Mouse (Mus musculus) right cerebral cortex, postnatal 4 days (tissue): ENCODE data around the gene Plekhb2.

Experiments used
- DNase-seq: peaks from one replicate; pipeline ENCODE4 v3.0.0-alpha.2; 2022

The Plekhb2 gene

GRCm38 (mm10) chr1:34849745-34850342 lies at the start of gene Plekhb2:
Gene Plekhb2, plus strand, starts transcription at chr1:34849976.
- DNase-seq, result peak; percentile 83

- DNase-seq, result peak; percentile 62
Measured at GRCm38 (mm10) chr1:34801616-34802289, 48.0 kb upstream of the Plekhb2 start.

- DNase-seq, result no peak
Measured at GRCm38 (mm10) chr1:34802290-34802642, 47.5 kb upstream of the Plekhb2 start.

GRCm38 (mm10) chr1:34804863-34805262 lies 44.9 kb upstream of the Plekhb2 start:
- DNase-seq, result no peak

- DNase-seq, result no peak
Measured at GRCm38 (mm10) chr1:34805931-34806520, 43.8 kb upstream of the Plekhb2 start.

DNA sequence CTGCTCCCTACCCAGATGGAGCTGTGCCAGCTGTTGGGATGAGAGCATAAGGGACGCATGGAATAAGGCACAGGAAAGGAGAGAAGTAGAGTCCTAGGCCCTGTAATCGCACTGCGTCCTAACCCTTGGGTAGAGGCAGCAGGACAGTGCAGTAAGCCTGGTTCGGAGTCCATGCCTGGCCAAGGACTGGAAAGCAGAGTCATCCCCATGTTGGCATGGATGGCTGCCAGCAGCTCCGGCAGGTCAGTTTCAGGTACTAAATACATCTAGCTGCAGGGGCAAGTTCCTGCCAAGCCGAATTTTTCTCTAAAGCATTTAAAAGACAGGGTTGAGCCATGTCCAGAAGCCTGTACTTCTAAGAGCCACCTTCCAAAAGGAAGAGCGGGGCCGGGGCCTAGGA lies 41.3 kb upstream of the Plekhb2 start:
- no peak for DNase-seq

GRCm38 (mm10) chr1:34810293-34810692 lies 39.5 kb upstream of the Plekhb2 start:
- DNase-seq, result no peak

DNA sequence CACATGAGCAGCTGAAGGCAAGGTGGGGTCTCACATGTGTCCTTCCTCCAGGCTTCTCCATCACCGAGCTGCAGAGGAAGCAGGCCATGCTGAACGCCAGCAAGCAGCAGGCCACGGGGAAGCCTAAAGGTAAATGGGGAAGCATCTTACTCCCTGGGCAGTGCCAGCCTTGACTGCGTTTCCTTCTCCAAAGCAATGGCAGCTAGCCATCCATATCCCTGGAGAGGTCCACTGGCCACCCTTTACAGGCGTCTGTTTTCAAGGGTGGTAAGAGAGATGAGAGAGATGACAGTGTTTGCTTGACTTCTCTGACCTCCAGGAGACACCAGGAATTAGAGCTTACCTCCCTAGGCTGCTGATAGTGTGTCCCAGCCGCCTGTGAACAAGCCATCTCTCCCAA lies 38.7 kb upstream of the Plekhb2 start:
- DNase-seq, result no peak

- DNase-seq, result no peak
Measured at GRCm38 (mm10) chr1:34811581-34811980, 38.2 kb upstream of the Plekhb2 start.

GRCm38 (mm10) chr1:34812407-34813247 lies 37.1 kb upstream of the Plekhb2 start:
- DNase-seq, result no peak

DNA sequence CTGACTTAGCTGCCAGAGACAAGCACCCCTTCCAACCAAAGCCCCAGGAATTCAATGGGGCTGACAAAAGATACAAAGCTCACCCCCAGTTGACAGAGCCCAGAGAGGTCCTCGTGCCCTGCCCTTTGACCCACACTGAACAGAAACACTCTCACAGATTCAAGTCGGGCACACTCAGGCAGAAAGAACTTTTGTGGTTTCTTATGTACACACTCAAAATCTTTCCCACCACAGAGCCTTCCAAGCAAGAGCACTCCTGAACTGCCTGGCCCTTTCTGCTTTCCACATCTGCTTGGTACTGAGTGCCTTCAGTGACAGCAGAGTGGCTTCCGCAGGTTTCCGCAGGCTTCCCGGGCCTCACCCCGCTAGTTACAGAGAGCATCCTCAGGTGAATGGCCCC lies 33.9 kb upstream of the Plekhb2 start:
- no peak for DNase-seq

DNA sequence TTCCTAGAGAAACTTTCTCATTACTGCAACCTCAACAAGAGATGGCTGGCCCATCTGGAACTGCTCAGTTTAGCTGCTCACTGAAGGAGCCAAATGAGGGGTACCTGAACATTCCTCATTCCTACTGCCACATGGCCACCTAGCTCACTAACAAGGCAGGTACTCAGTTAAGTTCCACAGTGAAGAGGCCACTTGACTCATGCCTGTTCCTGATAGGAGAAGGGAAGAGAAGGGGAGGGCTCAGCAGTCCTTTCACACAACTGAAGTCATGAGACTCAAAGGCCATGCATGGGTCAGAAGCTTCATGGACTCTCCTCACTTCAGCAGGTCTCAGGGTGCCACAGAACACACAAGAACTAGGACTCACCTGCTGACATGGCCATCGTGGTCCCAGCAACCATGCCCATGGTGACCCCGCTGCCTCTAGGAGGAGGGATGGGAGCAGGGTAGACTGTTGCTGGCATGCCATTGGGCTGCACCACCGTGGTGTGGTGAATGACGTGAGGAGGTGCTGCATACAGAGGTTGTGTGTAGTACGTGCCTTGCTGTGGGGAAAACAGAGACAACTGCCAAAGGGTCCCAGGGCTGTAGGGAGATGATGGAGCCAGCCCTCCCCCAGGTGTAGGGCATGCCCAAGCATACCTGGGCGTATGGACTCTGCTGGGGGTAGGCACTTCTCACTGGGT lies 30.4 kb upstream of the Plekhb2 start:
- DNase-seq, result no peak

DNA sequence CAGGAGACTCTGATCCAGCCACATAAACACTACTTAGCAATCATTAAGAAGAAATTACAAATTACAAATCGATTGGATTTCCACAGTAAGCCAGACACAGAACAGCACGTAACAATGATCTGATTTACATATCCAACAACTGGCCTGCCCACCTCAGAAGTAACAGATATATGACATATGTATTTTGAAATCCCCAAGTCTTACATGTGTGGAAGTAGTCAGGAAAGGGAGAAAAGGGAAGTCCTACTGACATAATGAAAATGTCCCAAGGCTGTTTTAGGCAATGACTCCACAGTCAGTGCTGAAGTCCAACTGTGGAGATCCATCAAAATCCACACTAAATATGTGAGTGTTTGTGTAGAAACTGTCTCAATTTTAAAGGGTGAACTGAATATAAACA lies 28.4 kb upstream of the Plekhb2 start:
- DNase-seq, result no peak

GRCm38 (mm10) chr1:34822003-34822402 lies 27.8 kb upstream of the Plekhb2 start:
- no peak for DNase-seq

DNA sequence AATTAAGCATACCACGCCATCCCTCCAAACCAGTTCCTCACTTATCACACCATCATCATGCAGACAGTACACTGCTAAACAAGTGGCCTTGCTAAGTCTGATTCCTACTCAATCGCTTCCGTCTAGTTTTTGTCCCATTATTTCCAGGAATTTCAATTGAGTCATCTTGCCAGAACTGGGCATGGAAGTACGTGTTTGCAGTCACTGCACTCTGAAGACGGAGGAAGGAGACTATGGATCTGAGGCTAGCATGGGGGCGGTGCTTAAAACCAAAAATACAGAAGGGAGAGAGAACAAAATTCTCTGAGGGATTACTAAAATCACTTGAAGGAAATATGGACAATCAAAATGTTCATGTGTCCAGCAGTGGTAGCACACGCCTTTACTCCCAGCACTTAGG lies 27.0 kb upstream of the Plekhb2 start:
- no peak for DNase-seq

DNA sequence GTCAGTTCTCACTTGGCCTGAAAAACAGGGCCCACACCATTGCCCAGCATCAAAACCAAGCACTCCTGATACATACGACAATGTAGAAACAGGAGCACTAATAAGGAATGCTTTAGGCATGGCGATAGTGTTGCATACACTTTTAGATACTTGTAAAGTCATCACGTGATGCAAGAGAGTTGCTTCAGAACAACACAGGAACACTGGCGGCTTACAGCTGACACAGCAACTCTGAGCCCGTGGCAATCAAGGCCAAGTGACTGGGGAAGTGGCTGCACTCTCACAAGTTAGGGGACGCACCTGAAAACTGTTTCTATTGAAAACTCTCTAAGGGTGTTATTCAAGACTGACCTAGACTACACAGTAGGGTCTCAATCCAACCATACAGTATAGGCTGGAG lies 26.4 kb upstream of the Plekhb2 start:
- no peak for DNase-seq

DNA sequence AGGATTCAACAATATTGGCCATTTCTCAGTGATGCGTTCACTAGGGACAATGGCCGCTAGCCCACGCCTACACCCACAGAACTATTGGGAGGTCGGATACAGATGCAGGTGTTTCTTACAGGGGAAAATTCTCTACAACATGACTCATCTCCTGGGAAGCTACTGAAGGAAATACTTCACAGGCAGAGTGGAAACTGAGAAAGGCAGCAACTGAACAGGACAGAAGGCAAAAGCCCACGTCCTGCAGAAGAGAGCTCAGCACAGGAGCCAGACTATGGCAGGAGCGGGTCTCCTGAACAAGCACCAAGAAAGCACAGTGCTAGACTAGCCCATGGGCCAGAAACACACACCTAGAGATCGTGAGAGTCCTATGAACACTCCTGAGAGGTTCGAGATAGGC lies 25.6 kb upstream of the Plekhb2 start:
- no peak for DNase-seq

DNA sequence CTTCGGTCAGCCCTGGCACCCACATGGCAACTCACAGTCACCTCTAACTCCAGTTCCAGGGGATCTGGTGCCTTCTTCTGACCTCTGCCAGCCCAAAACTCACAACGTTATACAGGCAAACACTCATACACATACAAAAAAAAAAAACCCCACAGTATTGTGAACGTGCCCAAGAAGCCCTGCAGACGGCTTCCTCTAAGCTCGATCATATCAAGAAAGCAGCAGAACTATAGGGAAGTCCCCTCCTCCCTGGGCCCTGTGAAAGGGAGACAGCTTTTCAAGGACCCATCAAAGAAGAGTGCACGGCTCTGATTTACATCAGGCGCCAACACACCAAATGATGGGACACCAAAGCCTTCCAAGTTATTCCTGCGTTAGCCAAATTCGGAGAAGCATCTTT lies 23.9 kb upstream of the Plekhb2 start:
- DNase-seq, result no peak

DNA sequence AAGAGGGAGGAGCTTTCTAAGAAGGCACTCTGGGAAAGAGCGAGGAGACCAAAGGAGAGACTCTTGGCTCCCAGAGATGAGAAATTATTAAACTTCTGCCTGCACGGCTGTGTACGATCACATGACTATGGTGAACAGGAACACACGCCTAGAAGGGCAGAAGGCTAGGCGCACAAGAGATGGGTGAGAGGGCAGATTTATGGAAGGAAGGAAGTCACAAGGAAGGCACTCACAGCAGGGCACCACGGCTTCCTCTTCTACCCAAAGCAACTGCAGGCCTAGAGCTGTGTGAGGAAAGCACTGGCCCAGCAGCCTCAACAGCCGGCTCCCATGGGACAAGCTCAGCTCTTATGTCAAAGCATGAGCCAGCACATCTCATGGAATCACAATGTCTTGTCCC lies 21.9 kb upstream of the Plekhb2 start:
- no peak for DNase-seq

GRCm38 (mm10) chr1:34828528-34829294 lies 21.1 kb upstream of the Plekhb2 start:
- DNase-seq, result no peak

- no peak for DNase-seq
Measured at GRCm38 (mm10) chr1:34830934-34831333, 18.8 kb upstream of the Plekhb2 start.

DNA sequence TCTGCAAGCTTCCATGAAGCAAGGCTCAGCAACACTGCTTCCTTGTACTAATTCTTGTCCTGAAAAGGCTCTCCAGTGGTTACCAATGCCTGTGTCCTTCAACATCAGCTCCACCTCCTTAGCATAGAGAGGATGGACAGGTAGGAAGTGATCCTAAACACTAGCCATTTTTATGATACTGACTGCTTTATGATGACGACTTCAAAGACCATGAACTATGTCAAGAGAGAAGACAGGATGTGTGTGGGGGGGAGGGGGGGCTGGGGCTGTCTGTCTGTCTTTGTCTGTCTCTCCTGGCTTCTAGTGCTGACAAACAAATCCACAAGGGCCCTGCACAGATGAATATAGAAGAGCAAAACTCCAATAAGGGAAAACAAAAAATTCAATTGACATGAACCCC lies 18.4 kb upstream of the Plekhb2 start:
- DNase-seq, result no peak
